Mouse (Mus musculus) lung, embryonic 14.5 days (tissue): Measurements from ENCODE around the gene Hacd2. TPM values are rescaled to one million over a fixed set of nuclear protein-coding genes. Genes with fewer than 3 reads are reported as not detected.

Source experiments
- ATAC-seq: fragments of 200-750 bp; cut with Nextera tagmentation; 2 replicates; pipeline ENCODE4 v1.8.0; 2017; ENCODE audit warnings: mild to moderate bottlenecking, moderate TSS enrichment, moderate library complexity; ENCODE audit not compliant: insufficient read depth
- DNase-seq: peaks from one replicate; pipeline ENCODE4 v3.0.0-alpha.2; 2015
- H3K27ac ChIP-seq: fragments of 300-500 bp; sonication (generic); 2 replicates; pipeline ENCODE4 v1.5.1; 2014; ENCODE audit warnings: low read depth, mild to moderate bottlenecking, moderate library complexity
- H3K27me3 ChIP-seq: fragments of 300-500 bp; sonication (generic); 2 replicates; pipeline ENCODE4 v1.6.1; 2014; ENCODE audit warnings: low read length, control low read depth; ENCODE audit not compliant: insufficient read depth
- H3K36me3 ChIP-seq: fragments of 300-500 bp; sonication (generic); 2 replicates; pipeline ENCODE4 v1.6.1; 2014; ENCODE audit warnings: control low read depth; ENCODE audit not compliant: insufficient read depth
- H3K4me1 ChIP-seq: fragments of 300-500 bp; sonication (generic); 2 replicates; pipeline ENCODE4 v1.6.1; 2014; ENCODE audit warnings: antibody characterized with exemption, control low read depth; ENCODE audit not compliant: insufficient read depth
- H3K4me2 ChIP-seq: fragments of 300-500 bp; sonication (generic); 2 replicates; pipeline ENCODE4 v1.6.1; 2014; ENCODE audit warnings: mild to moderate bottlenecking
- H3K4me3 ChIP-seq: fragments of 300-500 bp; sonication (generic); 2 replicates; pipeline ENCODE4 v1.5.1; 2014; ENCODE audit warnings: low read depth, low read length
- H3K9ac ChIP-seq: fragments of 300-500 bp; sonication (generic); 2 replicates; pipeline ENCODE4 v1.6.1; 2014
- H3K9me3 ChIP-seq: fragments of 300-500 bp; sonication (generic); 2 replicates; pipeline ENCODE4 v1.6.1; 2016; ENCODE audit warnings: low read depth, low read length, control low read depth
- CTCF ChIP-seq: IDR thresholded peaks from 2 replicates; pipeline ENCODE4 v1.5.1; 2016; ENCODE audit warnings: antibody characterized with exemption, low read depth
- WGBS: fragments of 180-500 bp; shearing (Covaris S2); extraction: QIAGEN DNeasy Blood & Tissue Kit; methylation state at CpG from one replicate; pipeline ENCODE4 v1.1.7; 2014; 5-methylcytosine and 5-hydroxymethylcytosine counted together
- polyA plus RNA-seq: library from polyadenylated mRNA; unstranded; fragments of >200 nt; fragmentation: Nextera tagmentation; extraction: Ambion mirVana; gene quantifications from 2 replicates; pipeline ENCODE4 v1.2.1, GENCODE M21; 2014

Hacd2 gene
- polyA plus RNA-seq, 1 experiment from 2014 or later = 50.8 TPM

- H3K4me1 ChIP-seq = peaks cover 8% of the 10 kb centered on the region
- peaks cover 13% of the 10 kb centered on the region for H3K36me3 ChIP-seq
- no peak overlapping the region; the same call in 1 of the 2 replicates for H3K9ac ChIP-seq
- no peaks in the 10 kb centered on the region for H3K9me3 ChIP-seq
- WGBS = 60% methylated on average over 8 of the region's 8 CpGs
- H3K4me3 ChIP-seq = no peak overlapping the region
- no peak overlapping the region for H3K4me2 ChIP-seq
- H3K27ac ChIP-seq = peak overlapping the region; percentile 60; the same call in 1 of the 2 replicates
- no peaks in the 10 kb centered on the region for H3K27me3 ChIP-seq
- DNase-seq = peak; percentile 16
- ATAC-seq = no peak; the same call in 1 of the 2 replicates
- TF ChIP-seq CTCF = peak; percentile 42
Measured at GRCm38 (mm10) chr16:35111143-35111620, 89.0 kb downstream of the Hacd2 start.

DNA sequence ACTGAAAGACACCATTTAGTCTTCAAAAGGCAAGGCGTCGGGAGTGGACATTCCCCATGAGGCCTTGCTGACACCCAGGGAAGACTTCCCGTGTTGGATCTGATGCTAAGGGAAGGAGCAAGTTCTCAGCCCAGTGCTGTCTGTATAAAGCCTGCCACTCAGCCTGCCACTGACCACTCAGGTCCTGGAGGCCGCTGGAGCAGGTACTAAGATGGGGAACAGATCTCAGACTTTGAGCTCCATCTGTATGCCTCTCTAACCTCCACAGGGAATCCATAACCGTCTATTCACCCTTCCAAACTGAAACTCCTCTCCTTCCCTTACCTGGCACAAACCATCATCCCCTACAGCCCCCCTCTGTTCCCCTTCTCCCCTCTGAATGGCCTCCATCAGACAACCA lies 91.3 kb downstream of the Hacd2 start:
- no peak overlapping the region for H3K4me2 ChIP-seq
- no peaks in the 10 kb centered on the region for H3K27me3 ChIP-seq
- WGBS = 80% methylated on average over 5 of the region's 5 CpGs
- no peaks in the 10 kb centered on the region for H3K36me3 ChIP-seq
- H3K27ac ChIP-seq = no peak overlapping the region
- H3K9ac ChIP-seq = no peak overlapping the region
- no peak overlapping the region for H3K4me3 ChIP-seq
- DNase-seq = no peak
- no peaks in the 10 kb centered on the region for H3K9me3 ChIP-seq
- ATAC-seq = no peak
- TF ChIP-seq CTCF = no peak
- H3K4me1 ChIP-seq = peaks cover 8% of the 10 kb centered on the region

- Histone ChIP-seq H3K27me3 (no peaks in the 10 kb centered on the region), H3K9ac (no peak overlapping the region), H3K4me1 (no peaks in the 10 kb centered on the region), H3K4me2 (no peak overlapping the region), H3K27ac (no peak overlapping the region), H3K9me3 (no peaks in the 10 kb centered on the region), H3K36me3 (no peaks in the 10 kb centered on the region), H3K4me3 (no peak overlapping the region)
- 66% methylated on average over 7 of the region's 7 CpGs for WGBS
- no peak for TF ChIP-seq CTCF
- DNase-seq (peak; percentile 69), ATAC-seq (peak; percentile 48)
Measured at GRCm38 (mm10) chr16:35116328-35116956, 94.2 kb downstream of the Hacd2 start.

GRCm38 (mm10) chr16:35117436-35117835 lies 95.2 kb downstream of the Hacd2 start:
- 49% methylated on average over 7 of the region's 7 CpGs for WGBS
- no peak for TF ChIP-seq CTCF
- Histone ChIP-seq H3K36me3 (no peaks in the 10 kb centered on the region), H3K4me3 (no peak overlapping the region), H3K4me2 (no peak overlapping the region), H3K27me3 (no peaks in the 10 kb centered on the region), H3K9me3 (no peaks in the 10 kb centered on the region), H3K4me1 (no peaks in the 10 kb centered on the region), H3K9ac (no peak overlapping the region), H3K27ac (no peak overlapping the region)
- no peak for ATAC-seq
- no peak for DNase-seq

DNA sequence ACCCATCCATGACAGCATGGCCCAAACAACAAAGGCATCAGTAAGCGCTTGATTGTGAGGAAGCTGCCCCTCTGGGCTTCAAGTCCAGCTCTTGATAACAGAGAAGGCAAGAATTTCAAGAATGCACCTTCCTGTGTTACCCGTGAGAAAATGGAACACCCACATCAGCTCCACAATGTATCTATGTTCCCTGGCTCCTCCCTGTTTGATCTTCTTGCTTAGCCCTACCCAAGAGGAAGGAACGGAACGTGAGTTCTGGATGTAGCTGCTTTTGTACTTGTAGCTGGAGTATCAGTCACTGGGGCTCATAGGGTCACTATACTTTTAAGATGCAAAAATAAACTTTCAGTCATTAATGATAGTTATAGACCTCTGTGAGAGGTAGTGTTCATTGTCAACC lies 98.4 kb downstream of the Hacd2 start:
- no peaks in the 10 kb centered on the region for H3K27me3 ChIP-seq
- DNase-seq = no peak
- WGBS = 48% methylated on average over 4 of the region's 4 CpGs
- no peak overlapping the region for H3K9ac ChIP-seq
- no peak for TF ChIP-seq CTCF
- H3K36me3 ChIP-seq = no peaks in the 10 kb centered on the region
- H3K4me1 ChIP-seq = no peaks in the 10 kb centered on the region
- H3K27ac ChIP-seq = no peak overlapping the region
- no peak overlapping the region for H3K4me3 ChIP-seq
- no peak overlapping the region for H3K4me2 ChIP-seq
- no peaks in the 10 kb centered on the region for H3K9me3 ChIP-seq
- no peak for ATAC-seq

GRCm38 (mm10) chr16:35127270-35127669 lies 105.0 kb downstream of the Hacd2 start:
- TF ChIP-seq CTCF = no peak
- H3K27ac ChIP-seq = no peak overlapping the region

DNA sequence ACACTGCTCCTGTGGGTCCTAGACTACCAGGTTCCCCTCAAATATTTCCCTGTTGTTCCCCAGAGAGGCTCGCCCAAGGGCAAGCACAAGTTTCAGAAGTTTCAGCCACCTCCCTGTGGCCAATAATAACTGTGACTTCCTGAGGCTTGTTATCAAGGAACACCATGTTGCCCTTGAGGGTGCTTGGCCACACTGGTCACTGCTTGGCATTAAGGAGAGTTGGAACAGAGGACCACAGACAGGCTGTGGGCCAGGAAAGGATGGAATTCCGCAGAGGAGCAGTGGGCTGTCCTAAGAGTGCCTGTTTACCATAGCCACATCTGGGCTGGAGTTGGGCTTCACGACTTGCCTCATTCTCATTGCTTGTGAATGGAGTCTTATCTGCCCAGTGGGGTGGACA lies 107.9 kb downstream of the Hacd2 start:
- Histone ChIP-seq H3K9me3 (no peaks in the 10 kb centered on the region), H3K4me1 (no peaks in the 10 kb centered on the region), H3K27ac (no peak overlapping the region), H3K4me2 (no peak overlapping the region), H3K36me3 (no peaks in the 10 kb centered on the region), H3K4me3 (no peak overlapping the region), H3K27me3 (no peaks in the 10 kb centered on the region; the same call in 1 of the 2 replicates), H3K9ac (no peak overlapping the region)
- no peak for ATAC-seq
- 57% methylated on average over 3 of the region's 3 CpGs for WGBS
- no peak for TF ChIP-seq CTCF
- no peak for DNase-seq

More at GRCm38 (mm10) chr16:35127270-35127669, 105.0 kb downstream of the Hacd2 start:
- DNase-seq (no peak), ATAC-seq (no peak)
- no peaks in the 10 kb centered on the region for H3K36me3 ChIP-seq
- H3K9me3 ChIP-seq = no peaks in the 10 kb centered on the region
- no peaks in the 10 kb centered on the region for H3K27me3 ChIP-seq
- no peak overlapping the region for H3K9ac ChIP-seq
- H3K4me2 ChIP-seq = no peak overlapping the region
- no peaks in the 10 kb centered on the region for H3K4me1 ChIP-seq
- WGBS = 84% methylated on average over 5 of the region's 5 CpGs
- no peak overlapping the region for H3K4me3 ChIP-seq
